8 mouse cellular contexts compared by ENCODE assay signal in genomic region chr12:103389348-103389727, GRCm38 (mm10). TPM values are rescaled to one million over a fixed set of nuclear protein-coding genes. Genes with fewer than 3 reads are reported as not detected.
DNase-seq lines count a peak whose midpoint lies in the region; ATAC-seq and TF ChIP-seq lines count a peak whose summit lies in the region.

No protein-coding gene starts in this region.

- H3K27me3 ChIP-seq in lung, embryonic 14.5 days (ENCODE audit: insufficient read depth, low read length) = no peaks in the 10 kb centered on the region
- no peaks in the 10 kb centered on the region for H3K27me3 ChIP-seq in embryonic facial prominence, embryonic 12.5 days
- H3K27me3 ChIP-seq in intestine, embryonic 16.5 days (replicated peaks; ENCODE audit: control insufficient read depth, insufficient read depth, low read length) = no peaks in the 10 kb centered on the region
- no peaks in the 10 kb centered on the region for H3K27me3 ChIP-seq in neural tube, embryonic 14.5 days (ENCODE audit: control insufficient read depth, insufficient read depth, low read length)

- peak overlapping the region; percentile 60; the same call in 1 of the 2 replicates for H3K27ac ChIP-seq in lung, embryonic 14.5 days (ENCODE audit: low read depth)
- H3K27ac ChIP-seq in embryonic facial prominence, embryonic 12.5 days = no peak overlapping the region
- no peak overlapping the region for H3K27ac ChIP-seq in intestine, embryonic 16.5 days (ENCODE audit: low read length)
- no peak overlapping the region for H3K27ac ChIP-seq in neural tube, embryonic 14.5 days (ENCODE audit: low read depth, low read length)

- TF ChIP-seq CTCF in lung, embryonic 14.5 days (IDR thresholded peaks at IDR 0.05; ENCODE audit: low read depth) = no peak

- H3K4me2 ChIP-seq in lung, embryonic 14.5 days = peak overlapping the region; percentile 85
- H3K4me2 ChIP-seq in embryonic facial prominence, embryonic 12.5 days (replicated peaks) = peak overlapping the region; percentile 66
- peak overlapping the region; percentile 65 for H3K4me2 ChIP-seq in intestine, embryonic 16.5 days (ENCODE audit: low read depth, low read length)
- H3K4me2 ChIP-seq in neural tube, embryonic 14.5 days (ENCODE audit: low read depth, low read length) = peak overlapping the region; percentile 78

- DNase-seq in lung, embryonic 14.5 days = no peak
- DNase-seq in lung, postnatal 10 days = no peak
- no peak for DNase-seq in yolk sac, embryonic 10.5 days (ENCODE audit: low spot score)
- DNase-seq in Muller cell, postnatal 12 days (ENCODE audit: inconsistent ontology term) = no peak
- no peak for DNase-seq in urinary bladder, postnatal 25 days (ENCODE audit: low spot score)

- no peaks in the 10 kb centered on the region for H3K36me3 ChIP-seq in lung, embryonic 14.5 days (ENCODE audit: insufficient read depth)
- no peaks in the 10 kb centered on the region for H3K36me3 ChIP-seq in embryonic facial prominence, embryonic 12.5 days
- no peaks in the 10 kb centered on the region for H3K36me3 ChIP-seq in intestine, embryonic 16.5 days (ENCODE audit: control insufficient read depth, insufficient read depth, low read length)
- no peaks in the 10 kb centered on the region for H3K36me3 ChIP-seq in neural tube, embryonic 14.5 days (ENCODE audit: control insufficient read depth, insufficient read depth, low read length)

- peak overlapping the region; percentile 69 for H3K4me3 ChIP-seq in lung, embryonic 14.5 days (ENCODE audit: low read depth, low read length)
- peak overlapping the region; percentile 60 for H3K4me3 ChIP-seq in embryonic facial prominence, embryonic 12.5 days
- peak overlapping the region; percentile 75 for H3K4me3 ChIP-seq in intestine, embryonic 16.5 days (ENCODE audit: low read length)
- H3K4me3 ChIP-seq in neural tube, embryonic 14.5 days (ENCODE audit: low read depth, low read length) = peak overlapping the region; percentile 66

- no peak for ATAC-seq in lung, embryonic 14.5 days (ENCODE audit: insufficient read depth)
- no peak for ATAC-seq in embryonic facial prominence, embryonic 12.5 days (ENCODE audit: insufficient number of reproducible peaks, insufficient read depth, low FRiP score, low TSS enrichment)
- ATAC-seq in intestine, embryonic 16.5 days = no peak
- no peak for ATAC-seq in neural tube, embryonic 14.5 days (ENCODE audit: low read depth)

- H3K4me1 ChIP-seq in lung, embryonic 14.5 days (ENCODE audit: insufficient read depth) = 0 out of 2 replicates have a peak, but pooled peaks cover 6% of the 10 kb centered on the region
- peaks cover 9% of the 10 kb centered on the region; the same call in 1 of the 2 replicates for H3K4me1 ChIP-seq in embryonic facial prominence, embryonic 12.5 days
- H3K4me1 ChIP-seq in intestine, embryonic 16.5 days (ENCODE audit: control insufficient read depth, insufficient read depth, low read length) = peaks cover 10% of the 10 kb centered on the region
- H3K4me1 ChIP-seq in neural tube, embryonic 14.5 days (ENCODE audit: control insufficient read depth, insufficient read depth, low read length) = peaks cover 5% of the 10 kb centered on the region; the same call in 1 of the 2 replicates

- peak overlapping the region; percentile 80 for H3K9ac ChIP-seq in lung, embryonic 14.5 days
- peak overlapping the region; percentile 81 for H3K9ac ChIP-seq in embryonic facial prominence, embryonic 12.5 days
- H3K9ac ChIP-seq in intestine, embryonic 16.5 days (ENCODE audit: low read depth, low read length) = peak overlapping the region; percentile 86
- peak overlapping the region; percentile 84 for H3K9ac ChIP-seq in neural tube, embryonic 14.5 days (replicated peaks; ENCODE audit: low read depth, low read length)

- H3K9me3 ChIP-seq in lung, embryonic 14.5 days (ENCODE audit: low read depth, low read length) = no peaks in the 10 kb centered on the region
- no peaks in the 10 kb centered on the region for H3K9me3 ChIP-seq in embryonic facial prominence, embryonic 12.5 days
- H3K9me3 ChIP-seq in intestine, embryonic 16.5 days (ENCODE audit: control insufficient read depth, low read length) = no peaks in the 10 kb centered on the region
- no peaks in the 10 kb centered on the region for H3K9me3 ChIP-seq in neural tube, embryonic 14.5 days (ENCODE audit: control insufficient read depth, low read length)

- 77% methylated on average over 2 of the region's 2 CpGs for WGBS in lung, embryonic 14.5 days
- WGBS in embryonic facial prominence, embryonic 12.5 days = 83% methylated on average over 2 of the region's 2 CpGs
- 71% methylated on average over 2 of the region's 2 CpGs for WGBS in intestine, embryonic 16.5 days
- 54% methylated on average over 2 of the region's 2 CpGs for WGBS in neural tube, embryonic 14.5 days

RNA-seq across cellular contexts. Expression of gene Otub2, which starts 0.9 kb away (rescaled TPM):
- polyA plus RNA-seq in lung, embryonic 14.5 days (2014; fragmentation: Nextera tagmentation; extraction: Ambion mirVana) = 8.3 and 8.5 TPM in 2 replicates
- 12.7 and 14.1 TPM in 2 replicates for polyA plus RNA-seq in embryonic facial prominence, embryonic 12.5 days (2016; fragmentation: Nextera tagmentation; extraction: Ambion mirVana)
- polyA plus RNA-seq in intestine, embryonic 16.5 days (2015; fragmentation: Nextera tagmentation; extraction: Ambion mirVana) = 5.5 and 5.6 TPM in 2 replicates
- 27.1 and 27.6 TPM in 2 replicates for polyA plus RNA-seq in neural tube, embryonic 14.5 days (2014; fragmentation: Nextera tagmentation; extraction: Ambion mirVana)

RNA-seq across cellular contexts. Expression of gene 9330161L09Rik, which starts 18.3 kb away (rescaled TPM):
- 0.51 and 0.62 TPM in 2 replicates for polyA plus RNA-seq in lung, embryonic 14.5 days (2014; fragmentation: Nextera tagmentation; extraction: Ambion mirVana)
- 0.38 and 0.49 TPM in 2 replicates for polyA plus RNA-seq in embryonic facial prominence, embryonic 12.5 days (2016; fragmentation: Nextera tagmentation; extraction: Ambion mirVana)
- polyA plus RNA-seq in intestine, embryonic 16.5 days (2015; fragmentation: Nextera tagmentation; extraction: Ambion mirVana) = 0.13 TPM in 1 of 2 replicates, not detected in the other
- 1.7 and 1.8 TPM in 2 replicates for polyA plus RNA-seq in neural tube, embryonic 14.5 days (2014; fragmentation: Nextera tagmentation; extraction: Ambion mirVana)

RNA-seq across cellular contexts. Expression of gene Asb2, which starts 33.5 kb away (rescaled TPM):
- 4.5 and 7.8 TPM in 2 replicates for polyA plus RNA-seq in lung, embryonic 14.5 days (2014; fragmentation: Nextera tagmentation; extraction: Ambion mirVana)
- polyA plus RNA-seq in embryonic facial prominence, embryonic 12.5 days (2016; fragmentation: Nextera tagmentation; extraction: Ambion mirVana) = 2.1 and 2.4 TPM in 2 replicates
- 22.5 and 23.6 TPM in 2 replicates for polyA plus RNA-seq in intestine, embryonic 16.5 days (2015; fragmentation: Nextera tagmentation; extraction: Ambion mirVana)
- polyA plus RNA-seq in neural tube, embryonic 14.5 days (2014; fragmentation: Nextera tagmentation; extraction: Ambion mirVana) = 0.90 and 2.3 TPM in 2 replicates

RNA-seq across cellular contexts. Expression of gene Ddx24, which starts 36.3 kb away (rescaled TPM):
- 78.6 and 89.0 TPM in 2 replicates for polyA plus RNA-seq in lung, embryonic 14.5 days (2014; fragmentation: Nextera tagmentation; extraction: Ambion mirVana)
- polyA plus RNA-seq in embryonic facial prominence, embryonic 12.5 days (2016; fragmentation: Nextera tagmentation; extraction: Ambion mirVana) = 109 and 121 TPM in 2 replicates
- 68.2 and 85.0 TPM in 2 replicates for polyA plus RNA-seq in intestine, embryonic 16.5 days (2015; fragmentation: Nextera tagmentation; extraction: Ambion mirVana)
- polyA plus RNA-seq in neural tube, embryonic 14.5 days (2014; fragmentation: Nextera tagmentation; extraction: Ambion mirVana) = 152 and 160 TPM in 2 replicates

RNA-seq across cellular contexts. Expression of gene Ifi27, which starts 44.7 kb away (rescaled TPM):
- 30.9 and 35.1 TPM in 2 replicates for polyA plus RNA-seq in lung, embryonic 14.5 days (2014; fragmentation: Nextera tagmentation; extraction: Ambion mirVana)
- 9.9 and 12.1 TPM in 2 replicates for polyA plus RNA-seq in embryonic facial prominence, embryonic 12.5 days (2016; fragmentation: Nextera tagmentation; extraction: Ambion mirVana)
- 40.8 and 45.4 TPM in 2 replicates for polyA plus RNA-seq in intestine, embryonic 16.5 days (2015; fragmentation: Nextera tagmentation; extraction: Ambion mirVana)
- polyA plus RNA-seq in neural tube, embryonic 14.5 days (2014; fragmentation: Nextera tagmentation; extraction: Ambion mirVana) = 3.6 and 10.9 TPM in 2 replicates
